Mouse (Mus musculus) brain, embryonic 14.5 days (tissue): ENCODE measurements at regions not wholly inside any gene's neighbourhood (a gene's known extent, or its start where the extent isn't known, plus 50 kb on each side); places are given as distances from the start of the nearest gene placed in this dataset.

ENCODE experiments used
- CTCF ChIP-seq: fragments of 200-500 bp; IDR thresholded peaks from 2 replicates; pipeline ENCODE4 v1.5.1; 2012; ENCODE audit warnings: inconsistent platforms, mild to moderate bottlenecking, moderate library complexity, borderline replicate concordance; ENCODE audit not compliant: insufficient read depth, insufficient read length; ENCODE audit errors: extremely low read depth
- POLR2A ChIP-seq: fragments of 200-500 bp; IDR thresholded peaks from 2 replicates; pipeline ENCODE4 v1.6.1; 2012; ENCODE audit warnings: mild to moderate bottlenecking, inconsistent platforms, borderline replicate concordance; ENCODE audit not compliant: poor library complexity, insufficient read depth, insufficient read length, severe bottlenecking; ENCODE audit errors: extremely low read depth

- no peak for TF ChIP-seq POLR2A
- no peak for TF ChIP-seq CTCF
Observed at GRCm38 (mm10) chr1:32748191-32748590, 201.1 kb upstream of the Gm5415 start.
